Mouse (Mus musculus): Measurements from ENCODE around the gene Nxph4. TPM values are rescaled to one million over a fixed set of nuclear protein-coding genes. Genes with fewer than 3 reads are reported as not detected.
A peak's percentile ranks its signal among the peaks of the same experiment; 100 is the strongest.

Gene Nxph4
- total and polyA plus RNA-seq, 3 experiments = 0.11 to 0.40 TPM; not detected in 1

- Histone ChIP-seq H3K36me3 (replicated peaks) (no peaks in the 10 kb centered on the region), H3K27me3 (ENCODE audit: insufficient read depth, low read length) (peaks cover 58% of the 10 kb centered on the region), H3K4me1 (ENCODE audit: insufficient read depth, low read depth, low read length) (no peaks in the 10 kb centered on the region; the same call in 1 of the 2 replicates), H3K9me3 (replicated peaks) (no peaks in the 10 kb centered on the region), H3K4me3 (ENCODE audit: low read depth, low read length) (no peak overlapping the region)
- ATAC-seq (ENCODE audit: extremely low read depth, insufficient number of reproducible peaks, low FRiP score, poor library complexity, severe bottlenecking) (no peak), DNase-seq (ENCODE audit: low spot score) (no peak)
- TF ChIP-seq GATA1 (IDR thresholded peaks at IDR 0.05; ENCODE audit: borderline replicate concordance, low read length) (no peak), TAL1 (conservative IDR thresholded peaks at IDR 0.05; ENCODE audit: low read depth, low read length) (no peak), POLR2AphosphoS5 (IDR thresholded peaks at IDR 0.05; ENCODE audit: insufficient replicate concordance, low read depth, low read length) (no peak), GATA2 (IDR thresholded peaks at IDR 0.05; ENCODE audit: borderline replicate concordance, low read depth, low read length) (no peak), CTCF (IDR thresholded peaks at IDR 0.05; ENCODE audit: low read depth, low read length) (no peak)
These were observed 29.9 kb upstream of the Nxph4 start for GRCm38 (mm10) chr10:127564301-127564700.

GRCm38 (mm10) chr10:127563840-127564239, 29.5 kb upstream of the Nxph4 start:
- no peak for ATAC-seq (ENCODE audit: extremely low read depth, insufficient number of reproducible peaks, low FRiP score, poor library complexity, severe bottlenecking)
- Histone ChIP-seq H3K4me3 (ENCODE audit: low read depth, low read length) (no peak overlapping the region), H3K4me1 (ENCODE audit: insufficient read depth, low read depth, low read length) (no peaks in the 10 kb centered on the region; the same call in 1 of the 2 replicates), H3K36me3 (replicated peaks) (no peaks in the 10 kb centered on the region), H3K27me3 (ENCODE audit: insufficient read depth, low read length) (peaks cover 55% of the 10 kb centered on the region), H3K9me3 (replicated peaks) (no peaks in the 10 kb centered on the region)
- DNase-seq (ENCODE audit: low spot score) = no peak
- no peak for TF ChIP-seq TAL1 (conservative IDR thresholded peaks at IDR 0.05; ENCODE audit: low read depth, low read length)

GRCm38 (mm10) chr10:127561145-127561544, 26.8 kb upstream of the Nxph4 start:
- H3K27me3 ChIP-seq (ENCODE audit: insufficient read depth, low read length) = peaks cover 63% of the 10 kb centered on the region
- no peaks in the 10 kb centered on the region for H3K36me3 ChIP-seq (replicated peaks)
- no peaks in the 10 kb centered on the region for H3K9me3 ChIP-seq (replicated peaks)
- peaks cover 11% of the 10 kb centered on the region; the same call in 1 of the 2 replicates for H3K4me1 ChIP-seq (ENCODE audit: insufficient read depth, low read depth, low read length)
- TF ChIP-seq CTCF (IDR thresholded peaks at IDR 0.05; ENCODE audit: low read depth, low read length) = no peak
- no peak for DNase-seq (ENCODE audit: low spot score)
- ATAC-seq (ENCODE audit: extremely low read depth, insufficient number of reproducible peaks, low FRiP score, poor library complexity, severe bottlenecking) = no peak
- H3K4me3 ChIP-seq (ENCODE audit: low read depth, low read length) = no peak overlapping the region

GRCm38 (mm10) chr10:127557397-127557796, 23.0 kb upstream of the Nxph4 start:
- ATAC-seq (ENCODE audit: extremely low read depth, insufficient number of reproducible peaks, low FRiP score, poor library complexity, severe bottlenecking) (no peak), DNase-seq (ENCODE audit: low spot score) (no peak)
- no peak for TF ChIP-seq POLR2AphosphoS5 (IDR thresholded peaks at IDR 0.05; ENCODE audit: insufficient replicate concordance, low read depth, low read length)
- no peak for TF ChIP-seq GATA2 (IDR thresholded peaks at IDR 0.05; ENCODE audit: borderline replicate concordance, low read depth, low read length)
- no peak for TF ChIP-seq CTCF (IDR thresholded peaks at IDR 0.05; ENCODE audit: low read depth, low read length)
- TF ChIP-seq TAL1 (conservative IDR thresholded peaks at IDR 0.05; ENCODE audit: low read depth, low read length) = no peak
- no peak for TF ChIP-seq GATA1 (IDR thresholded peaks at IDR 0.05; ENCODE audit: borderline replicate concordance, low read length)
- peaks cover 73% of the 10 kb centered on the region for H3K27me3 ChIP-seq (ENCODE audit: insufficient read depth, low read length)
- peaks cover 14% of the 10 kb centered on the region for H3K4me1 ChIP-seq (ENCODE audit: insufficient read depth, low read depth, low read length)
- no peak overlapping the region for H3K4me3 ChIP-seq (ENCODE audit: low read depth, low read length)
- no peaks in the 10 kb centered on the region for H3K9me3 ChIP-seq (replicated peaks)
- no peaks in the 10 kb centered on the region for H3K36me3 ChIP-seq (replicated peaks)

GRCm38 (mm10) chr10:127555703-127556102, 21.3 kb upstream of the Nxph4 start:
- no peaks in the 10 kb centered on the region for H3K36me3 ChIP-seq (replicated peaks)
- DNase-seq (ENCODE audit: low spot score) (peak; percentile 74), ATAC-seq (ENCODE audit: extremely low read depth, insufficient number of reproducible peaks, low FRiP score, poor library complexity, severe bottlenecking) (peak; percentile 60; the same call in 1 of the 2 replicates)
- H3K27me3 ChIP-seq (ENCODE audit: insufficient read depth, low read length) = peaks cover 81% of the 10 kb centered on the region
- TF ChIP-seq CTCF (IDR thresholded peaks at IDR 0.05; ENCODE audit: low read depth, low read length) = peak; percentile 94
- no peak for TF ChIP-seq GATA1 (IDR thresholded peaks at IDR 0.05; ENCODE audit: borderline replicate concordance, low read length)
- no peak for TF ChIP-seq POLR2AphosphoS5 (IDR thresholded peaks at IDR 0.05; ENCODE audit: insufficient replicate concordance, low read depth, low read length)
- no peak for TF ChIP-seq GATA2 (IDR thresholded peaks at IDR 0.05; ENCODE audit: borderline replicate concordance, low read depth, low read length)
- H3K9me3 ChIP-seq (replicated peaks) = no peaks in the 10 kb centered on the region
- H3K4me1 ChIP-seq (ENCODE audit: insufficient read depth, low read depth, low read length) = peaks cover 14% of the 10 kb centered on the region
- H3K4me3 ChIP-seq (ENCODE audit: low read depth, low read length) = no peak overlapping the region

GRCm38 (mm10) chr10:127549892-127550291, 15.5 kb upstream of the Nxph4 start:
- ATAC-seq (ENCODE audit: extremely low read depth, insufficient number of reproducible peaks, low FRiP score, poor library complexity, severe bottlenecking) = no peak
- no peaks in the 10 kb centered on the region for H3K4me1 ChIP-seq (ENCODE audit: insufficient read depth, low read depth, low read length)
- TF ChIP-seq CTCF (IDR thresholded peaks at IDR 0.05; ENCODE audit: low read depth, low read length) = no peak
- TF ChIP-seq POLR2AphosphoS5 (IDR thresholded peaks at IDR 0.05; ENCODE audit: insufficient replicate concordance, low read depth, low read length) = no peak
- no peak for TF ChIP-seq GATA2 (IDR thresholded peaks at IDR 0.05; ENCODE audit: borderline replicate concordance, low read depth, low read length)
- no peak for TF ChIP-seq GATA1 (IDR thresholded peaks at IDR 0.05; ENCODE audit: borderline replicate concordance, low read length)
- TF ChIP-seq TAL1 (conservative IDR thresholded peaks at IDR 0.05; ENCODE audit: low read depth, low read length) = no peak
- DNase-seq (ENCODE audit: low spot score) = no peak
- no peaks in the 10 kb centered on the region for H3K9me3 ChIP-seq (replicated peaks)
- no peak overlapping the region for H3K4me3 ChIP-seq (ENCODE audit: low read depth, low read length)
- H3K27me3 ChIP-seq (ENCODE audit: insufficient read depth, low read length) = peaks cover 85% of the 10 kb centered on the region
- H3K36me3 ChIP-seq (replicated peaks) = no peaks in the 10 kb centered on the region

- H3K36me3 ChIP-seq (replicated peaks) = no peaks in the 10 kb centered on the region
- H3K4me3 ChIP-seq (ENCODE audit: low read depth, low read length) = no peak overlapping the region
- TF ChIP-seq GATA1 (IDR thresholded peaks at IDR 0.05; ENCODE audit: borderline replicate concordance, low read length) (no peak), GATA2 (IDR thresholded peaks at IDR 0.05; ENCODE audit: borderline replicate concordance, low read depth, low read length) (no peak), TAL1 (conservative IDR thresholded peaks at IDR 0.05; ENCODE audit: low read depth, low read length) (no peak), POLR2AphosphoS5 (IDR thresholded peaks at IDR 0.05; ENCODE audit: insufficient replicate concordance, low read depth, low read length) (no peak), CTCF (IDR thresholded peaks at IDR 0.05; ENCODE audit: low read depth, low read length) (no peak)
- no peak for DNase-seq (ENCODE audit: low spot score)
- no peaks in the 10 kb centered on the region for H3K9me3 ChIP-seq (replicated peaks)
- H3K4me1 ChIP-seq (ENCODE audit: insufficient read depth, low read depth, low read length) = no peaks in the 10 kb centered on the region
- no peak for ATAC-seq (ENCODE audit: extremely low read depth, insufficient number of reproducible peaks, low FRiP score, poor library complexity, severe bottlenecking)
- H3K27me3 ChIP-seq (ENCODE audit: insufficient read depth, low read length) = peaks cover 79% of the 10 kb centered on the region
These were observed 13.9 kb upstream of the Nxph4 start for GRCm38 (mm10) chr10:127548236-127548635.

Measured in G1E (cell line).